Mouse (Mus musculus): Measurements from ENCODE around the gene Krtap7-1. TPM values are rescaled to one million over a fixed set of nuclear protein-coding genes. Genes with fewer than 3 reads are reported as not detected.

Krtap7-1 gene
- polyA plus RNA-seq, 1 experiment from 2014 or later, result not detected

DNA sequence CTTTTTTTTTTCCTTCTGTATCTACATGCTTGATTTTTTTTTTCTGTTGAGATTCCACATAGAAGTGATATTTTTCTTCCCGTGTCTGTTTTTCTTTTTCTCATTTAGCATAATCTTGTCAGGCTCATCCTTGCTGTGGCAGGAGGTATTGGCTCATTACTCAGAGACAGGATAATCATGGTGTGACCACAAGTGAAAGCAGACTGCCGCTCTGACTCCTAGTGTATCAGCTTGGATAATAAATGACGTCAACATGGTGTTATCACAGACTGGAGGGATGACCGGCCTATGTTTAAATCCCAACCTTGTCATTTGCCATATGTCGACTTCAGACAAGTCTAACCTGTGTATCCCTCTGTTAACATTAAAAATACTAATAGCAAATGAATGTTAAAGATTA is 46.9 kb downstream of the Krtap7-1 start:
- no peak overlapping the region for H3K4me2 ChIP-seq (ENCODE audit: low read length)
- no peaks in the 10 kb centered on the region for H3K4me1 ChIP-seq (ENCODE audit: control insufficient read depth, insufficient read depth, low read length)
- no peaks in the 10 kb centered on the region for H3K36me3 ChIP-seq (ENCODE audit: control insufficient read depth, insufficient read depth, low read length)
- no peak for DNase-seq (ENCODE audit: low spot score)
- ATAC-seq, result no peak
- 86% methylated on average over 5 of the region's 5 CpGs for WGBS
- H3K4me3 ChIP-seq (ENCODE audit: low read depth, low read length), result no peak overlapping the region
- H3K9ac ChIP-seq (ENCODE audit: low read length), result no peak overlapping the region
- H3K27ac ChIP-seq (ENCODE audit: low read depth, low read length), result no peak overlapping the region
- H3K9me3 ChIP-seq (replicated peaks; ENCODE audit: control insufficient read depth, low read length), result no peaks in the 10 kb centered on the region
- no peaks in the 10 kb centered on the region for H3K27me3 ChIP-seq (replicated peaks; ENCODE audit: control insufficient read depth, insufficient read depth, low read length)

Other genes with a start within 250 kb of the Krtap7-1 start
- gene Krtap21-1, start 104.5 kb downstream of the Krtap7-1 start, polyA plus RNA-seq (2014; fragmentation: Nextera tagmentation; extraction: Ambion mirVana), result not detected in 2 replicates
- not detected in 2 replicates for gene Krtap6-2, start 88.2 kb downstream of the Krtap7-1 start, polyA plus RNA-seq (2014; fragmentation: Nextera tagmentation; extraction: Ambion mirVana)
- not detected in 2 replicates for gene Krtap8-1, start 20.4 kb downstream of the Krtap7-1 start, polyA plus RNA-seq (2014; fragmentation: Nextera tagmentation; extraction: Ambion mirVana)
- gene Krtap11-1, start 62.9 kb upstream of the Krtap7-1 start, polyA plus RNA-seq (2014; fragmentation: Nextera tagmentation; extraction: Ambion mirVana), result not detected in 2 replicates